Mouse (Mus musculus) ES-Bruce4 (cell line): ENCODE results near the gene Gad2.

Experiments
- CTCF ChIP-seq: IDR thresholded peaks from one replicate; pipeline ENCODE4 v1.8.1; 2011; ENCODE audit warnings: low read depth, low read length
- POLR2A ChIP-seq: IDR thresholded peaks from one replicate; pipeline ENCODE4 v1.8.1; 2011; ENCODE audit warnings: low read length; ENCODE audit not compliant: insufficient read depth

- TF ChIP-seq POLR2A (no peak), CTCF (no peak)
These were observed 99.8 kb downstream of the Gad2 start for GRCm38 (mm10) chr2:22721522-22722470.
